Mouse (Mus musculus) olfactory bulb, adult 2 months (tissue): Measurements from ENCODE around the gene Opcml.

Source experiments
- CTCF ChIP-seq: fragments of 200-500 bp; IDR thresholded peaks from 2 replicates; pipeline ENCODE4 v1.5.1; 2012; ENCODE audit warnings: low read depth, mild to moderate bottlenecking, low read length, moderate library complexity; ENCODE audit not compliant: insufficient read depth
- POLR2A ChIP-seq: fragments of 200-500 bp; IDR thresholded peaks from 2 replicates; pipeline ENCODE4 v1.6.1; 2012; ENCODE audit warnings: mild to moderate bottlenecking, low read depth, low read length, moderate library complexity; ENCODE audit not compliant: insufficient read depth

GRCm38 (mm10) chr9:28870478-28870877, 1079.9 kb downstream of the Opcml start:
- no peak for TF ChIP-seq CTCF
- no peak for TF ChIP-seq POLR2A
